Mouse (Mus musculus) heart, adult 2 months (tissue): ENCODE measurements at regions not wholly inside any gene's neighbourhood (a gene's known extent, or its start where the extent isn't known, plus 50 kb on each side); places are given as distances from the start of the nearest gene placed in this dataset.

Experiments
- CTCF ChIP-seq: fragments of 200-600 bp; IDR thresholded peaks from 2 replicates; pipeline ENCODE4 v1.8.1; 2022; ENCODE audit warnings: antibody characterized with exemption, mild to moderate bottlenecking, moderate library complexity
- POLR2A ChIP-seq: fragments of 200-500 bp; IDR thresholded peaks from 2 replicates; pipeline ENCODE4 v1.6.1; 2011; ENCODE audit warnings: mild to moderate bottlenecking, low read depth, low read length, control low read depth; ENCODE audit not compliant: insufficient read depth

DNA sequence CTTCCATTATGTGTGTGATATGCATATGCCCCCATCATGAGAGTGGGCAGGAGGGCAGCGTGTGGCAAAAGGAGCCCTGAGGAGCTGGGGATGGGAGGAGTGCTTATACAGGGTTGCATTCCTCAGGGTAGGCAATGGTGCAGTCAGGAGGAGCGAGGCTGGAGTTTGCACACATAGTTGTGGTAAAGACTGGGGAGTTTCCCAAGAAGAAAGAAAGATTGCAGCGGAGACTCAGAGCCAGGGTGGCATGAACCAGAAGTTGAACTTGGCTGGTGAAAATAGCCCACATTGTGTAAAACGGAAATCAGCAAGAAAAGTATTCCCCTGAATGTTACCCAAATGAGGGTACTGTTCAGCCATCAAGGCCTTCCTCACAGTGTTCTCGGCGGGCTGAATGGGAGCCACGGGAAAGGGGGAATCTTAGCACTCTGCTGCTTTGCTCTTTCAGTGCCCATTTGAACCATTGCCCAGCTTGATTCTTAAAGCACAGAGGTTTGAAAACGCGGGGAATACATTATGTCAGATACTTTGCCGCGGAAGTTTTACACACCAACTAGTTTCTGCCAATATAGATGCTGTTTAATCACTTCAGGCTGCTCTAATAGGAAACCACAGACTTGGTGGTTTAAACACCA, 331.6 kb downstream of the Ttll7 start:
- no peak for TF ChIP-seq CTCF
- no peak for TF ChIP-seq POLR2A
